Mouse (Mus musculus) limb, embryonic 12.5 days (tissue): Measurements from ENCODE around the gene Npr3. TPM values are rescaled to one million over a fixed set of nuclear protein-coding genes. Genes with fewer than 3 reads are reported as not detected.
"Not testable (repeated sequence)": the region's sequence is repeated elsewhere in the genome, so short reads cannot be mapped to it uniquely, and the experiment has no call there.

Source experiments
- ATAC-seq: fragments of 200-750 bp; cut with Nextera tagmentation; 2 replicates; pipeline ENCODE4 v1.8.0; 2017; ENCODE audit warnings: low read depth, moderate TSS enrichment; ENCODE audit not compliant: insufficient number of reproducible peaks, insufficient read depth, low FRiP score, low TSS enrichment
- H3K27ac ChIP-seq: fragments of 300-500 bp; sonication (generic); 2 replicates; pipeline ENCODE4 v1.5.1; 2016; ENCODE audit warnings: mild to moderate bottlenecking, moderate library complexity
- H3K27me3 ChIP-seq: fragments of 300-500 bp; sonication (generic); 2 replicates; pipeline ENCODE4 v1.6.1; 2016; ENCODE audit warnings: mild to moderate bottlenecking, moderate library complexity
- H3K36me3 ChIP-seq: fragments of 300-500 bp; sonication (generic); 2 replicates; pipeline ENCODE4 v1.6.1; 2016; ENCODE audit warnings: mild to moderate bottlenecking, moderate library complexity
- H3K4me1 ChIP-seq: fragments of 300-500 bp; sonication (generic); replicated peaks from 2 replicates; pipeline ENCODE4 v1.6.1; 2016
- H3K4me2 ChIP-seq: fragments of 300-500 bp; sonication (generic); 2 replicates; pipeline ENCODE4 v1.6.1; 2016; ENCODE audit warnings: mild to moderate bottlenecking, moderate library complexity
- H3K4me3 ChIP-seq: fragments of 300-500 bp; sonication (generic); replicated peaks from 2 replicates; pipeline ENCODE4 v1.5.1; 2016; ENCODE audit warnings: mild to moderate bottlenecking
- H3K9ac ChIP-seq: fragments of 300-500 bp; sonication (generic); replicated peaks from 2 replicates; pipeline ENCODE4 v1.6.1; 2016; ENCODE audit warnings: mild to moderate bottlenecking, moderate library complexity
- H3K9me3 ChIP-seq: fragments of 300-500 bp; sonication (generic); 2 replicates; pipeline ENCODE4 v1.6.1; 2016; ENCODE audit warnings: mild to moderate bottlenecking, moderate library complexity
- WGBS: fragments of 180-500 bp; shearing (Covaris S2); methylation state at CpG from one replicate; pipeline ENCODE4 v1.1.7; 2016; 5-methylcytosine and 5-hydroxymethylcytosine counted together
- polyA plus RNA-seq: library from polyadenylated mRNA; unstranded; fragments of >200 nt; fragmentation: Nextera tagmentation; extraction: Ambion mirVana; gene quantifications from 2 replicates; pipeline ENCODE4 v1.2.1, GENCODE M21; 2016

Npr3 gene
- polyA plus RNA-seq, 1 experiment from 2014 or later = 2.9 TPM

DNA sequence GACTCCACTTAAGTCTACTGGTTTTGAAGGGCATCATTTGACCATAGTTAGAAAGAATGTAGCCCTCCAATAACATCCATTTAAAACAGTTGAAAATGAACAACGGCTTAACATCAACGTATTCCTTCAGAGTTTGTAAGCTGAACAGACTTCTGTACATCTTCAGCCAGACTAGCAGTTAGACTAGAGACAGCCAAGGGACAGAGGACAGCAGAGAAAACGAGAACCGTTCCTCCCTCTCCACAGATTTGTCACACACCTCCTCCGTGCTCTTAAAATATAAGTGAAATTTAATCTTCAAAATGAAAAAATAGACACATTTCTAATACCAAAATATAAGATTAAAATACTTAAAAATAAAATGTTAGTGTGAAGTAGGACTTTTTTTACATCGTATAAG, 63.0 kb downstream of the Npr3 start:
- Histone ChIP-seq H3K27me3 (no peaks in the 10 kb centered on the region), H3K36me3 (no peaks in the 10 kb centered on the region), H3K27ac (no peak overlapping the region), H3K9ac (no peak overlapping the region), H3K4me1 (no peaks in the 10 kb centered on the region; the same call in 1 of the 2 replicates), H3K4me3 (no peak overlapping the region), H3K9me3 (no peaks in the 10 kb centered on the region), H3K4me2 (no peak overlapping the region)
- ATAC-seq = no peak
- 86% methylated on average over 6 of the region's 6 CpGs for WGBS

DNA sequence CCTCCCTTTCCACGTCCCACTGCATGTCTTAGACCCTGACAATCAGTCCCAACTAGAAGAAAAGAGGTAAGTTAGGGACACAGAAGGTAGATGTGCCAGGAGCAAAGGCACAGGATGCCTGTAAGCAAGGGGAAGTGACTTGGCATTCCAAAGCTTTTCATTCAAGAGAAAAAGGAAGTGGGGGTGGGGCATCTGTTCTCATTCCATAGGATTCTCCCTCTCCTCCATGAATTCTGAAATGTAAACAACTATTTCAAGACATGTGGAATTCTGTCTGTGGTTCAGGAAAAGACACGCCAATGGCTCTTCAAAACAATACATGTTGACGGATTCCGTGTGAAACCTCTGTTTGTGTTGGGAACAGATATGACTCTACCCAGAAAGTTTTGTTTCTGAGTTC, 65.3 kb downstream of the Npr3 start:
- no peak overlapping the region for H3K4me3 ChIP-seq
- no peak overlapping the region for H3K4me2 ChIP-seq
- no peak overlapping the region for H3K9ac ChIP-seq
- WGBS = 85% methylated on average over 4 of the region's 4 CpGs
- ATAC-seq = no peak
- H3K9me3 ChIP-seq = no peaks in the 10 kb centered on the region
- H3K27me3 ChIP-seq = no peaks in the 10 kb centered on the region
- no peak overlapping the region for H3K27ac ChIP-seq
- H3K4me1 ChIP-seq = no peaks in the 10 kb centered on the region; the same call in 1 of the 2 replicates
- no peaks in the 10 kb centered on the region for H3K36me3 ChIP-seq

DNA sequence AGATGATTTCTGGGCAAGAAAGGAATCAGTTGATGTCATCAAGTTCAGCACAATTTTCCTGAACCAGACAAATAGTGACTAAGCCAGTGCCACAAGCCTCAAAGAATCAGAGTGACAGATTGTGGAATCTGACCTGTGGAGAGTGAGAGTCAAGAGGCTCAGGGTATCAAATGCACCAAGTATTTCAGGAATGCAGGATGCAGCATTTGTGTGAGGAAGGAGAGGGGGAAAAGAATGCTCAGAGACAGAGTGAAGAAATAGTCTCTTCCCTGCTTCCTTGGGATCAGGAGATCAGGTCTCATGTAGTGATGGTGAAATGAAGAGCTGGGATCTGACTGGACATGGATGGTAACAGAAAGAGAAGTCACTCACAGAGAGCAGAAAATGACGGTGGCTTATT, 71.2 kb downstream of the Npr3 start:
- Histone ChIP-seq H3K36me3 (no peaks in the 10 kb centered on the region), H3K9ac (no peak overlapping the region), H3K27me3 (no peaks in the 10 kb centered on the region), H3K27ac (no peak overlapping the region), H3K4me3 (no peak overlapping the region), H3K4me2 (no peak overlapping the region), H3K9me3 (no peaks in the 10 kb centered on the region), H3K4me1 (0 out of 2 replicates have a peak, but pooled peaks cover 3% of the 10 kb centered on the region)
- 75% methylated on average over 1 of the region's 1 CpGs for WGBS
- no peak for ATAC-seq

DNA sequence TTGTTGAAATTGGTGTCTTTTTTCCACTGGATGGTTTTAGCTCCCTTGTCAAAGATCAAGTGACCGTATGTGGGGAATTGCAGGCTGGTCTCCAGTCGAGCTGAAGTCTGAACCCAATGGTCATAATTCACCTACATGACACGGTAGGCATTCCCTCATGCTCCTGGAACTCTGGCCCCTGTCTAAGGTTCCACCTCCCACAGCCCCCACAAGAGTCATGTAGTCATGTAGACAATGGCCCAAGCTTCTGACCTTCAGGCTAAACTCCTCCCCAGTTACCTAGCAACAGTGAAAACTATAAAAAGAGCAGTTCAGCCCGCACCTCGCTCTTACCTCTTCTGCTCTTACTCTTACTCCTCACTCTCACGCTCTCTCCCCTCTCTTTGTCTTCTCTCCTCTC, 84.7 kb downstream of the Npr3 start:
- WGBS = 58% methylated on average over 6 of the region's 6 CpGs
- not testable (repeated sequence) for H3K27me3 ChIP-seq, H3K36me3 ChIP-seq, H3K4me3 ChIP-seq, H3K27ac ChIP-seq, H3K4me1 ChIP-seq, H3K9me3 ChIP-seq, H3K9ac ChIP-seq, H3K4me2 ChIP-seq, ATAC-seq

DNA sequence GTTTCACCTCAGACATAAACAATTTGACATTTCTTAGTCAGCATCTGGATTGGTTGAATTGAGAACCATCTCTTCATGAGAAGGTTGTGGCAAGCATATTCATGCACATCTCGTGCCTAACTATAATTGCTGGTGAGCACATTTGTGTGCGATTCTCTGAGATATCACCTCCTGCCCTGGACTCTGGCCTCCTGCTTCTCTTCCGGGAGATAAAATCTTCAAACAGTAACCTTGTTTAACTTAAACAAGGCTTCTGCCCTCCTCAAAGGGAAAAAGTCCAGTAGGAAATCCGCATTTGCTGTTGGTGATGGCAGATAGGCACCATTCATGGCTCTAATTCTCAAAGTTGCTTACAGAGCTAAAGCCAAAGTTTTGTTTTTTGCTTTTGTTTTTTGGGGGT, 91.5 kb downstream of the Npr3 start:
- ATAC-seq = no peak
- Histone ChIP-seq H3K4me1 (peaks cover 3% of the 10 kb centered on the region), H3K27ac (no peak overlapping the region), H3K4me3 (no peak overlapping the region), H3K36me3 (no peaks in the 10 kb centered on the region), H3K27me3 (no peaks in the 10 kb centered on the region), H3K9ac (no peak overlapping the region), H3K9me3 (no peaks in the 10 kb centered on the region), H3K4me2 (no peak overlapping the region)
- WGBS = 48% methylated on average over 4 of the region's 4 CpGs

DNA sequence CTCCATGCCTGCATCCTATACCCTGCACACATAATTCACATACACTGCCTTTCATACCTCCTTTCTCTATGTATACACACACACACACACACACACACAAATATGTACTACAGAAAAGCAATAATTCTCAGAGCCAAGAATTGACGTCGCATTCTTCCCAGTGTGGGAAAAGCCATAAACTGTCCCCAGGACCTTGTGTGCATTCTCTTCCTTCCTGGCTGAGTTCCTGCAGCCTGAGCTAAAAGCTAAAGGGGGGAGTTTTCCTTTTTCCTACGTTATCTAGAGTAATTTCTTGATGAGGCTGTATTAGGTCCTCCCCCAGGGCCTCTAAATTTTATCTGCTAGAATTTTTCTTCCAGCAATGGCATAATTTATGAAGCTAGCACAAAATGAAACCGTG, 103.5 kb downstream of the Npr3 start:
- H3K9me3 ChIP-seq = no peaks in the 10 kb centered on the region
- no peak overlapping the region for H3K9ac ChIP-seq
- H3K4me2 ChIP-seq = no peak overlapping the region
- 51% methylated on average over 4 of the region's 4 CpGs for WGBS
- H3K4me3 ChIP-seq = no peak overlapping the region
- no peak for ATAC-seq
- 0 out of 2 replicates have a peak, but pooled peaks cover 3% of the 10 kb centered on the region for H3K4me1 ChIP-seq
- H3K27me3 ChIP-seq = no peaks in the 10 kb centered on the region
- H3K36me3 ChIP-seq = no peaks in the 10 kb centered on the region
- no peak overlapping the region for H3K27ac ChIP-seq

DNA sequence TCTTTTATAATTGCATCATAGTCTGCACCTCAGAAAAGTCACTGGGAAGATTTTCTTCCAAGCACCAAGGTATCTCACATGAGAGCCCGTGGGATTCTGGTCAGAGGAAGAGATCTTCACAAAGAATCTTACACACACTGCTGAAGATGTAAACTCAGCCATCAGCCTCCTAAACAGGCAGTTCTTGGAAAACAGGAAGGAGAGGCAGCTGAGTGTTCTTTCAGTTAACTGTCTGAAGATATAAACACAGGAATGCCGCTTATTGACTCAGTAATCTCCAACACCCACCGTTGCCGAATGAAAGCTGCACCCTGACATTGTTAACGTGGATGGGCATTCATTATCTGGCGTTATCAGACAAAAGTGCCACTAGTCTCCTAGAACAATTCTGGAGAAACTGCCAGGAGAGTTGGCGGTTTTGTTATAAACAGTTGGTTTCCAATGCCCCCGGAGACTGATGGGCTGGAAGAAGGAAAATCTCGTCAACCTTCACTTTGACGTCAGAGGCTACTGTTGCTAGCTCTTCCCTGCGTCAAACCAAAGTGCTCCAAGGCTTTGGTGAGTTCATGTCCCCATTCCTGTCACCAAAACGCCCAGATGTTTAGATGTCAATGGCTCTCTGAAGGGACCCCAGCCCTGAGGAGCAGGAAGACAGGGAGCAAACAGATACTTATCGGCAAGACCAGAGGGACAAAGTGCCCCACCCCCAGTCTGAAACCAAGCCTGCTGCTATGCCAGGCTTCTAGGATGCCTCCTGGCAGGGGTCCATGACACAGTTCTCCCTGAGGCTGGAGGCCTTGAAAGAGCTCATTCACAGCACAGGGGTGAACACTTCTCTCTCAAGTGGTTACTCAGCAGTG, 105.0 kb downstream of the Npr3 start:
- Histone ChIP-seq H3K4me1 (0 out of 2 replicates have a peak, but pooled peaks cover 3% of the 10 kb centered on the region), H3K4me2 (no peak overlapping the region), H3K36me3 (no peaks in the 10 kb centered on the region), H3K27me3 (no peaks in the 10 kb centered on the region), H3K9ac (no peak overlapping the region), H3K4me3 (no peak overlapping the region), H3K27ac (no peak overlapping the region), H3K9me3 (no peaks in the 10 kb centered on the region)
- no peak for ATAC-seq
- 65% methylated on average over 13 of the region's 13 CpGs for WGBS

DNA sequence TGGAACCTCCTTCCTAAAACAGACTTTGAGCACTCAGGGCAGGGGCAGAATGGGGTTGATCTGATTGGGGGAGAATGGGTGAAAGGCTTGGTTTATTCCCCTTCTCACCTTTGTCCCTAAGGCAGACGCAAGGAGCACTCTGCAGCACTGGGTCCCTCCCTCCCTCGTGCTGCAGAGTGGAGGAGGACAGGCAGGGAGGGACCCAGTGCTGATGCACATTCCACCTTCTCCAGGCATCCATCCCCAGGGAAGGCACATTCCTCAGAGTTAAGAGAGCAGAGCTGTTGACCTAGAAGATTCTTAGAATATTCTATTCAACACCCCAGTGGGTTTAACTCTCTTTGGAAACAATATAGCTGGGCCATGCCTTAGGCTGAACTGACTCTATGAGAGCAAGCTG, 112.5 kb downstream of the Npr3 start:
- Histone ChIP-seq H3K9me3 (no peaks in the 10 kb centered on the region), H3K27me3 (no peaks in the 10 kb centered on the region), H3K9ac (no peak overlapping the region), H3K27ac (no peak overlapping the region), H3K4me2 (no peak overlapping the region), H3K4me1 (0 out of 2 replicates have a peak, but pooled peaks cover 2% of the 10 kb centered on the region), H3K36me3 (no peaks in the 10 kb centered on the region), H3K4me3 (no peak overlapping the region)
- 31% methylated on average over 2 of the region's 2 CpGs for WGBS
- ATAC-seq = no peak

Other genes starting within 250 kb of the Npr3 start
- gene Sub1, start 89.7 kb upstream of the Npr3 start, polyA plus RNA-seq = 982 and 1,024 TPM in 2 replicates
- 113 and 121 TPM in 2 replicates for gene Zfr, start 210.5 kb upstream of the Npr3 start, polyA plus RNA-seq